Mouse (Mus musculus) intestine, embryonic 14.5 days (tissue): Measurements from ENCODE around the gene Hebp1. TPM values are rescaled to one million over a fixed set of nuclear protein-coding genes. Genes with fewer than 3 reads are reported as not detected.

ENCODE experiments used
- ATAC-seq: fragments of 200-750 bp; cut with Nextera tagmentation; replicated peaks from 2 replicates; pipeline ENCODE4 v1.8.0; 2017; ENCODE audit warnings: low read depth, moderate number of reproducible peaks, moderate TSS enrichment, moderate library complexity; ENCODE audit not compliant: low FRiP score, low TSS enrichment
- DNase-seq: peaks from one replicate; pipeline ENCODE4 v3.0.0-alpha.2; 2018; ENCODE audit warnings: low spot score
- H3K27ac ChIP-seq: fragments of 300-500 bp; sonication (generic); 2 replicates; pipeline ENCODE4 v1.5.1; 2014; ENCODE audit warnings: low read depth, mild to moderate bottlenecking, control low read depth
- H3K27me3 ChIP-seq: fragments of 300-500 bp; sonication (generic); replicated peaks from 2 replicates; pipeline ENCODE4 v1.6.1; 2014; ENCODE audit warnings: low read length, control low read depth; ENCODE audit not compliant: control insufficient read depth, insufficient read depth
- H3K36me3 ChIP-seq: fragments of 300-500 bp; sonication (generic); 2 replicates; pipeline ENCODE4 v1.6.1; 2014; ENCODE audit warnings: low read length, control low read depth; ENCODE audit not compliant: control insufficient read depth, insufficient read depth
- H3K4me1 ChIP-seq: fragments of 300-500 bp; sonication (generic); replicated peaks from 2 replicates; pipeline ENCODE4 v1.6.1; 2014; ENCODE audit warnings: low read length, control low read depth, mixed read lengths; ENCODE audit not compliant: control insufficient read depth, insufficient read depth
- H3K4me2 ChIP-seq: fragments of 300-500 bp; sonication (generic); 2 replicates; pipeline ENCODE4 v1.6.1; 2014; ENCODE audit warnings: low read length
- H3K4me3 ChIP-seq: fragments of 300-500 bp; sonication (generic); 2 replicates; pipeline ENCODE4 v1.5.1; 2014; ENCODE audit warnings: low read depth, low read length, control low read depth, mixed read lengths
- H3K9ac ChIP-seq: fragments of 300-500 bp; sonication (generic); 2 replicates; pipeline ENCODE4 v1.6.1; 2014; ENCODE audit warnings: mild to moderate bottlenecking, low read length
- H3K9me3 ChIP-seq: fragments of 300-500 bp; sonication (generic); 2 replicates; pipeline ENCODE4 v1.6.1; 2016; ENCODE audit warnings: low read length, control low read depth; ENCODE audit not compliant: control insufficient read depth
- WGBS: fragments of 180-500 bp; shearing (Covaris S2); extraction: QIAGEN DNeasy Blood & Tissue Kit; methylation state at CpG from one replicate; pipeline ENCODE4 v1.1.7; 2014; 5-methylcytosine and 5-hydroxymethylcytosine counted together
- polyA plus RNA-seq: library from polyadenylated mRNA; unstranded; fragments of >200 nt; fragmentation: Nextera tagmentation; extraction: Ambion mirVana; gene quantifications from 2 replicates; pipeline ENCODE4 v1.2.1, GENCODE M21; 2014

Hebp1 gene
- polyA plus RNA-seq, 1 experiment from 2014 or later = 14.7 TPM

GRCm38 (mm10) chr6:135112411-135113113, 85.3 kb downstream of the Hebp1 start:
- Histone ChIP-seq H3K27ac (no peak overlapping the region), H3K4me3 (no peak overlapping the region), H3K9ac (no peak overlapping the region), H3K4me1 (no peaks in the 10 kb centered on the region), H3K9me3 (no peaks in the 10 kb centered on the region), H3K36me3 (no peaks in the 10 kb centered on the region), H3K27me3 (no peaks in the 10 kb centered on the region), H3K4me2 (no peak overlapping the region)
- ATAC-seq (no peak), DNase-seq (no peak)
- WGBS = 20% methylated on average over 7 of the region's 7 CpGs

DNA sequence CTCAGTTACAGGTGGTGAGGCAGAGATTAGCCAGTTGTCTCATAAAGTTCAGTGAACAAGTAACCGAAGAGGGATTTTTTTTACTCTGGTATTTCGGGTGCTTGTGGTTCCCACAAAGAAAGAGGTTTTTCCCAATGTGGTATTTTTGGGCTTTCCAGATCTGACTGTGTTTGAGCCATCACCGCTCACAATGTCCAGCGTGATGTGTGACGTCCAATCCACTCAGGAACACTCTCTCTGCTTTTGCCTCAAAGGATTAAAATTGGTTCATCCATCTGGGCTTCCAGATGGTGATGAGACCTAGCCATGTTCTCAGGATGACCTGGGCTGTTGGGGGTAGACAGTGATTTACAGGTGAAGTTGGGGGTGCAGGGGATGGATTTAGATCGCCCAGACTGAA, 90.8 kb downstream of the Hebp1 start:
- H3K27ac ChIP-seq = no peak overlapping the region
- no peak overlapping the region for H3K4me3 ChIP-seq
- H3K4me2 ChIP-seq = no peak overlapping the region
- no peak overlapping the region for H3K9ac ChIP-seq
- DNase-seq (no peak), ATAC-seq (no peak)
- no peaks in the 10 kb centered on the region for H3K4me1 ChIP-seq
- H3K9me3 ChIP-seq = no peaks in the 10 kb centered on the region
- WGBS = 90% methylated on average over 6 of the region's 6 CpGs
- H3K36me3 ChIP-seq = no peaks in the 10 kb centered on the region
- H3K27me3 ChIP-seq = no peaks in the 10 kb centered on the region

GRCm38 (mm10) chr6:135102736-135103303, 95.0 kb downstream of the Hebp1 start:
- 70% methylated on average over 5 of the region's 5 CpGs for WGBS
- H3K9ac ChIP-seq = no peak overlapping the region
- DNase-seq (no peak), ATAC-seq (no peak)
- no peak overlapping the region for H3K4me2 ChIP-seq
- no peak overlapping the region for H3K27ac ChIP-seq
- H3K4me1 ChIP-seq = no peaks in the 10 kb centered on the region
- no peaks in the 10 kb centered on the region for H3K9me3 ChIP-seq
- no peaks in the 10 kb centered on the region for H3K36me3 ChIP-seq
- H3K4me3 ChIP-seq = no peak overlapping the region
- H3K27me3 ChIP-seq = no peaks in the 10 kb centered on the region

DNA sequence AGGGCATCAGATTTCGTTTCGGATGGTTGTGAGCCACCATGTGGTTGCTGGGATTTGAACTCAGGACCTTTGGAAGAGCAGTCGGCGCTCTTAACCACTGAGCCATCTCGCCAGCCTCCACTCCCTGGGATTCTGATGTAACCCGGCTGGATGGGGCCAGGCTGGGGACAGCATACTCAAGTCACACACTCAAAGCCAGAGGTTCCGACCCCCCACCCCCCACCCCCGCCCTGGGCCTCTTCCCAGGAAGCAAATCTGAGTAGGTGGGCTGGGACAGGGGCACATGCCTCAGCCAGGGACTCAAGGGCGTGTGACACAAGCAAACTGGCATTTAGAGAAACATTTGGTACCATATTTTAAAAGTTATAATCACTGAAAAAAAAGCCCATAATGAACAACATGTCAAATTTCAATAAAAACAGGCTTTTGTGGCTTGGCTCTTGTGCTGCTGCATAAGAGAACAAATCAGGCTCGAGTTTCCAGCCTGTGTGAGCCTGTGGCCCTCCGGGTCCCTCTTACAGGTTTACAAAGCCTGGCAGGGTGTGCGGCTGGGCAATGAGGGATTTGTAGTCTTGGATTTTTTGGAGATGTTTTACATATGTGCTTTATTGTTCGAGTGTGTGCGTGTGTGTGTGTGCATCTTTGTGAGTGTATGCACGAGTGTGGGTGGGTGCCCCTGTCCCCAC, 96.9 kb downstream of the Hebp1 start:
- Histone ChIP-seq H3K9me3 (no peaks in the 10 kb centered on the region), H3K36me3 (no peaks in the 10 kb centered on the region), H3K9ac (no peak overlapping the region), H3K4me3 (no peak overlapping the region), H3K27ac (no peak overlapping the region), H3K4me2 (no peak overlapping the region), H3K27me3 (no peaks in the 10 kb centered on the region), H3K4me1 (no peaks in the 10 kb centered on the region)
- ATAC-seq (no peak), DNase-seq (no peak)
- 82% methylated on average over 15 of the region's 15 CpGs for WGBS

DNA sequence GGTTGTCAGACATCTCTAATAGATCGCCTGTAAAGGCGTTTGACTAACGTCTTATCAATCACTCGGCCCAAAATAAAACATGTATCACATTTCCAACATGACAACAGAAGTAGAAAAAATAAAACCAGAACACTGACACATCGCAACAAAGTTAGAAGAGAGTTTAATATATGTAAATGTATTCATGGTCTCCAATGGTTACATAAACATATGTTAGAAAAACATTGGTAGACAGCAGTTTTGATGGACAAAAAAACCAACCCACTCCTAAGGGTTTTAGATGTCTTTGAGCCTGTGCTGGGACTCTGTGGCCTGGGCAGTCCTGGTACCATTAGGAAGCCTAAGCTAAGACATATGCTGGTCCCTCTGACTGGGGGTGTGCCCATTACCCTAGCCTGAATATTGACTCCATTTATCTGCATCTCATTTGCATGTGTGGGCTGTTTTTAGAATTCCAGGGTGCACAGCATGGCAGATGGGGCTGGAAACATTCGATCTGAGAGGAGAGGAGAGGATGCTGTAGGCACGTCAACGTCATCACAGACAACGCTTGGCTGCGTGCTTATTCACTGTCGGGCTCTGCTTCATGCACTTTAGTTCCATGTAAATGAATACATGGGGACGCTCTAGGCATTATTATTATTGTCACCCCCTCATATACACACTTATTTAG, 104.9 kb downstream of the Hebp1 start:
- ATAC-seq (no peak), DNase-seq (no peak)
- Histone ChIP-seq H3K4me2 (no peak overlapping the region), H3K4me1 (no peaks in the 10 kb centered on the region), H3K27me3 (no peaks in the 10 kb centered on the region), H3K36me3 (no peaks in the 10 kb centered on the region), H3K9me3 (no peaks in the 10 kb centered on the region), H3K9ac (no peak overlapping the region), H3K27ac (no peak overlapping the region), H3K4me3 (no peak overlapping the region)
- WGBS = 90% methylated on average over 12 of the region's 12 CpGs

DNA sequence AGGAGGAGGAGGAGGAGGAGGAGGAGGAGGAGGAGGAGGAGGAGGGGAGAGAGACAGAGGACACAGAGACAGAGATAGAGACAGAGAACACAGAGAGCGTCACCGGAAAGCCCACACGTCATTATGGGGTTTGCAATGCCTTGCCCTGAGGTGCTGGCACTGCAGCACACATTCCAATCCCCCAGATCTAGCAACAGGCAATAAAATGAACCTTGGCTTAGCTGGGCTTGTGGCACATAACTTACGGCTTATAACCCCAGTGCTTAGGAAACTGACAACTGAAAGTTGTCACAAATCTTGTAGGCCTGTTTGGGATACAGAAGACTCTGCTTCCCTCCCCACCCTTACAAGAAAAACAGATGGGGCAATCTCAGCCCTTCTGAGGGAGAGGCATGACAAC, 107.2 kb downstream of the Hebp1 start:
- Histone ChIP-seq H3K9me3 (no peaks in the 10 kb centered on the region), H3K36me3 (no peaks in the 10 kb centered on the region), H3K27me3 (no peaks in the 10 kb centered on the region), H3K27ac (no peak overlapping the region), H3K4me2 (no peak overlapping the region), H3K4me1 (no peaks in the 10 kb centered on the region), H3K4me3 (no peak overlapping the region), H3K9ac (no peak overlapping the region)
- DNase-seq (no peak), ATAC-seq (no peak)
- 55% methylated on average over 4 of the region's 4 CpGs for WGBS

GRCm38 (mm10) chr6:135089786-135090185, 108.0 kb downstream of the Hebp1 start:
- Histone ChIP-seq H3K4me3 (no peak overlapping the region), H3K9ac (no peak overlapping the region), H3K27me3 (no peaks in the 10 kb centered on the region), H3K9me3 (no peaks in the 10 kb centered on the region), H3K27ac (no peak overlapping the region), H3K4me1 (no peaks in the 10 kb centered on the region), H3K36me3 (no peaks in the 10 kb centered on the region), H3K4me2 (no peak overlapping the region)
- DNase-seq (no peak), ATAC-seq (no peak)
- 32% methylated on average over 8 of the region's 8 CpGs for WGBS

- Histone ChIP-seq H3K9ac (no peak overlapping the region), H3K9me3 (no peaks in the 10 kb centered on the region), H3K4me1 (no peaks in the 10 kb centered on the region), H3K4me2 (peak overlapping the region; percentile 35), H3K27me3 (no peaks in the 10 kb centered on the region), H3K4me3 (no peak overlapping the region), H3K27ac (no peak overlapping the region), H3K36me3 (no peaks in the 10 kb centered on the region)
- WGBS = 32% methylated on average over 19 of the region's 19 CpGs
- DNase-seq (peak; percentile 97), ATAC-seq (peak; percentile 75)
Observed at GRCm38 (mm10) chr6:135087721-135088451, 109.9 kb downstream of the Hebp1 start.
